Mouse (Mus musculus) forebrain, embryonic 13.5 days (tissue): ENCODE data around the gene Trdmt1. TPM values are rescaled to one million over a fixed set of nuclear protein-coding genes. Genes with fewer than 3 reads are reported as not detected.

Experiments
- ATAC-seq: fragments of 200-750 bp; cut with Nextera tagmentation; 2 replicates; pipeline ENCODE4 v1.8.0; 2017
- H3K27ac ChIP-seq: fragments of 300-500 bp; sonication (generic); 2 replicates; pipeline ENCODE4 v1.5.1; 2015; ENCODE audit warnings: inconsistent platforms, mild to moderate bottlenecking, moderate library complexity
- H3K27me3 ChIP-seq: fragments of 300-500 bp; sonication (generic); 2 replicates; pipeline ENCODE4 v1.6.1; 2015; ENCODE audit warnings: mild to moderate bottlenecking, inconsistent platforms
- H3K36me3 ChIP-seq: fragments of 300-500 bp; sonication (generic); 2 replicates; pipeline ENCODE4 v1.6.1; 2015; ENCODE audit warnings: mild to moderate bottlenecking, inconsistent platforms; ENCODE audit not compliant: poor library complexity, severe bottlenecking
- H3K4me1 ChIP-seq: fragments of 300-500 bp; sonication (generic); 2 replicates; pipeline ENCODE4 v1.6.1; 2015; ENCODE audit warnings: inconsistent platforms
- H3K4me2 ChIP-seq: fragments of 300-500 bp; sonication (generic); 2 replicates; pipeline ENCODE4 v1.6.1; 2015; ENCODE audit warnings: inconsistent platforms, mild to moderate bottlenecking, moderate library complexity
- H3K4me3 ChIP-seq: fragments of 300-500 bp; sonication (generic); 2 replicates; pipeline ENCODE4 v1.5.1; 2015; ENCODE audit warnings: mild to moderate bottlenecking, inconsistent platforms
- H3K9ac ChIP-seq: fragments of 300-500 bp; sonication (generic); 2 replicates; pipeline ENCODE4 v1.6.1; 2015; ENCODE audit warnings: mild to moderate bottlenecking, inconsistent platforms
- H3K9me3 ChIP-seq: fragments of 300-500 bp; sonication (generic); replicated peaks from 2 replicates; pipeline ENCODE4 v1.6.1; 2016; ENCODE audit warnings: inconsistent platforms
- WGBS: fragments of 180-500 bp; shearing (Covaris S2); methylation state at CpG from one replicate; pipeline ENCODE4 v1.1.7; 2015; 5-methylcytosine and 5-hydroxymethylcytosine counted together
- polyA plus RNA-seq: library from polyadenylated mRNA; unstranded; fragments of >200 nt; fragmentation: Nextera tagmentation; extraction: Ambion mirVana; gene quantifications from 2 replicates; pipeline ENCODE4 v1.2.1, GENCODE M21; 2015

The Trdmt1 gene
- polyA plus RNA-seq, 1 experiment from 2014 or later = 9.7 TPM

GRCm38 (mm10) chr2:13523540-13524456 lies 20.7 kb downstream of the Trdmt1 start:
- WGBS = 63% methylated on average over 8 of the region's 8 CpGs

GRCm38 (mm10) chr2:13522106-13522505 lies 22.4 kb downstream of the Trdmt1 start:
- Histone ChIP-seq H3K27ac (no peak overlapping the region), H3K4me1 (peaks cover 13% of the 10 kb centered on the region), H3K4me3 (no peak overlapping the region), H3K9me3 (no peaks in the 10 kb centered on the region), H3K27me3 (no peaks in the 10 kb centered on the region), H3K9ac (no peak overlapping the region), H3K4me2 (peak overlapping the region; percentile 10; the same call in 1 of the 2 replicates), H3K36me3 (peaks cover 6% of the 10 kb centered on the region)
- WGBS = 22% methylated on average over 8 of the region's 8 CpGs
- no peak for ATAC-seq

More at GRCm38 (mm10) chr2:13523540-13524456, 20.7 kb downstream of the Trdmt1 start:
- H3K9me3 ChIP-seq = no peaks in the 10 kb centered on the region
- peak overlapping the region; percentile 19; the same call in 1 of the 2 replicates for H3K27ac ChIP-seq
- no peak overlapping the region for H3K4me2 ChIP-seq
- peak; percentile 88 for ATAC-seq
- peaks cover 20% of the 10 kb centered on the region for H3K4me1 ChIP-seq
- no peak overlapping the region for H3K9ac ChIP-seq
- H3K4me3 ChIP-seq = no peak overlapping the region
- peaks cover 6% of the 10 kb centered on the region for H3K36me3 ChIP-seq
- H3K27me3 ChIP-seq = no peaks in the 10 kb centered on the region

- H3K4me2 ChIP-seq = no peak overlapping the region
- H3K9ac ChIP-seq = no peak overlapping the region
- 38% methylated on average over 4 of the region's 4 CpGs for WGBS
- H3K4me1 ChIP-seq = no peaks in the 10 kb centered on the region
- no peaks in the 10 kb centered on the region for H3K9me3 ChIP-seq
- peaks cover 10% of the 10 kb centered on the region for H3K36me3 ChIP-seq
- H3K27ac ChIP-seq = no peak overlapping the region
- no peak overlapping the region for H3K4me3 ChIP-seq
- ATAC-seq = no peak
- no peaks in the 10 kb centered on the region for H3K27me3 ChIP-seq
Measured at GRCm38 (mm10) chr2:13514949-13515348, 29.5 kb downstream of the Trdmt1 start.

DNA sequence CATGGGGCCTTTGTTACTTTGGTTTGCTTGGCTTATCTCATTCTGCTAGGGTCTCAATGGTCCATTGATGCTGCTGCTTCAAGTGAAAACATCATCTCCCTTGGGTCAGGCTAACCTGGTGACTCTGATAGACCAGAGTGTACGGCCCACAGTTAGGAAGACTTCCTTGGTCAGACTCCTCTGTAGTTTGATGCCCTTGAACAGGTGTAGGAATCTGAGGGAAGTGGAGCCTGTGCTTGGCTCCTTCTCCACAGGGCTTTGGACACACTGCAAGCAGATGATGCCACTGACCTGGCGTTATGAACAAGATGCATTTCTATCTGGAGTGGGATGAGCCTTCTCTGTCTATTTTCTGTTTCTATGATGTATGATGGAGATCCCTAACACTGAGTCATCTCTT lies 41.8 kb downstream of the Trdmt1 start:
- Histone ChIP-seq H3K4me1 (peaks cover 5% of the 10 kb centered on the region; the same call in 1 of the 2 replicates), H3K4me2 (no peak overlapping the region), H3K9ac (no peak overlapping the region), H3K9me3 (no peaks in the 10 kb centered on the region), H3K27ac (no peak overlapping the region), H3K4me3 (no peak overlapping the region), H3K36me3 (no peaks in the 10 kb centered on the region), H3K27me3 (no peaks in the 10 kb centered on the region)
- no peak for ATAC-seq
- WGBS = 92% methylated on average over 2 of the region's 2 CpGs

DNA sequence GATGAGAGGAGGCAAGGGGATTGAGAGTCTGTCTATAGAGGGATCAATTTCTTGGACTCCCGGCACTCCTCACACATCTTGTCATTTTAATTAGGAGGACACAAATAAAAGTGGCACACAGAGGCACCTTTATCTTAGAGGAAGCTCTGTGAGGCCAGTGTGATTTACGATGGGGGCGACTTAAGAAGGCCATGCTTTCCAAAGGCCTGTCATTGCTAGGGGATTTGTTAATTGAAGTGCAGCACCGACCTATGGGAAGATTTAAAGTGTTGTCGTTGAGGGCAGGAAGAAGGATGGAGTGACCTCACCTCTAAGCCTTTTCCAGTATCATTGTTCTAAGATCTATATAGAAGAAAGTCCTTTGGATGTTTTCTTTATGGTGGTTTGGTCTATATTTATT lies 42.9 kb downstream of the Trdmt1 start:
- Histone ChIP-seq H3K9ac (no peak overlapping the region), H3K4me2 (no peak overlapping the region), H3K27ac (no peak overlapping the region), H3K4me3 (no peak overlapping the region), H3K4me1 (peaks cover 5% of the 10 kb centered on the region; the same call in 1 of the 2 replicates), H3K9me3 (no peaks in the 10 kb centered on the region), H3K27me3 (no peaks in the 10 kb centered on the region), H3K36me3 (no peaks in the 10 kb centered on the region)
- no peak for ATAC-seq
- 15% methylated on average over 5 of the region's 5 CpGs for WGBS

DNA sequence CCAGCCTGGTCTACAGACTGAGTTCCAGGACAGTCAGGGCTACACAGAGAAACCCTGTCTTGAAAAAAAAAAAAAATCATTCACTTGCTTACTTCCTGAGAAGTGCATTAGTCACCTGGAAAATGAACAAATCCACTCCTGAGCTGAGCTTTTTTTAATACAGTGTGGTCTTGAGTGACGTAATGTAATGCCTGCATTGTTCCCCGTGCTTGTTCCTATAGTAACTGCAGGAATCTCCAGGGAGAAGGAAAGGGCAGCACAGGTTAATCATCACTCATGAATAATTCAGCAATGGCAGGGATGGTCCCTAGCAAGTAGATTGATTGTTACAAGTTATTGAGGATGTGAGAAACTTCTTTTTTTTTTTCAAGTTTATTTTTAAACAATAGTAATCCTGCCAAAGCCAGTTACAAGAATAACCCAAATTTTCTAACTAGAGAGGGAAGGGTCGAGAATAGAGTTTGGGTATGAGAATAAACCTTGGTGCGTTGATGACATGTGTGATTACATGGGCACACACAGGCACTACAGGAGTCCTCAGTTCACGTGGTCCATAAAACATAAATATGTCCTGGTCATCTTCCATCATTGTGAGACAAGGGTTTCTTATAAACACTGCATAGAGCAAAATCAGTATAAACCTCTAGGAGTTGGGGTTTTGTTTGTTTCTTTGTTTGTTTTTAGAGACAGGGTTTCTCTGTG lies 44.0 kb downstream of the Trdmt1 start:
- H3K36me3 ChIP-seq = no peaks in the 10 kb centered on the region
- no peak overlapping the region for H3K27ac ChIP-seq
- no peaks in the 10 kb centered on the region for H3K27me3 ChIP-seq
- ATAC-seq = peak; percentile 86
- H3K9me3 ChIP-seq = no peaks in the 10 kb centered on the region
- 26% methylated on average over 5 of the region's 5 CpGs for WGBS
- no peak overlapping the region for H3K4me2 ChIP-seq
- H3K4me1 ChIP-seq = peaks cover 5% of the 10 kb centered on the region; the same call in 1 of the 2 replicates
- H3K9ac ChIP-seq = no peak overlapping the region
- no peak overlapping the region for H3K4me3 ChIP-seq

GRCm38 (mm10) chr2:13499196-13499595 lies 45.3 kb downstream of the Trdmt1 start:
- H3K9ac ChIP-seq = no peak overlapping the region
- H3K27ac ChIP-seq = no peak overlapping the region
- H3K9me3 ChIP-seq = no peaks in the 10 kb centered on the region
- 94% methylated on average over 7 of the region's 7 CpGs for WGBS
- H3K4me1 ChIP-seq = peaks cover 5% of the 10 kb centered on the region; the same call in 1 of the 2 replicates
- no peak for ATAC-seq
- no peaks in the 10 kb centered on the region for H3K36me3 ChIP-seq
- no peaks in the 10 kb centered on the region for H3K27me3 ChIP-seq
- no peak overlapping the region for H3K4me2 ChIP-seq
- H3K4me3 ChIP-seq = no peak overlapping the region

GRCm38 (mm10) chr2:13496087-13496486 lies 48.4 kb downstream of the Trdmt1 start:
- H3K9me3 ChIP-seq = no peaks in the 10 kb centered on the region
- WGBS = 88% methylated on average over 2 of the region's 2 CpGs
- no peaks in the 10 kb centered on the region for H3K27me3 ChIP-seq
- H3K9ac ChIP-seq = no peak overlapping the region
- ATAC-seq = no peak
- H3K36me3 ChIP-seq = no peaks in the 10 kb centered on the region
- no peak overlapping the region for H3K4me3 ChIP-seq
- H3K4me1 ChIP-seq = no peaks in the 10 kb centered on the region
- H3K27ac ChIP-seq = no peak overlapping the region
- H3K4me2 ChIP-seq = no peak overlapping the region

DNA sequence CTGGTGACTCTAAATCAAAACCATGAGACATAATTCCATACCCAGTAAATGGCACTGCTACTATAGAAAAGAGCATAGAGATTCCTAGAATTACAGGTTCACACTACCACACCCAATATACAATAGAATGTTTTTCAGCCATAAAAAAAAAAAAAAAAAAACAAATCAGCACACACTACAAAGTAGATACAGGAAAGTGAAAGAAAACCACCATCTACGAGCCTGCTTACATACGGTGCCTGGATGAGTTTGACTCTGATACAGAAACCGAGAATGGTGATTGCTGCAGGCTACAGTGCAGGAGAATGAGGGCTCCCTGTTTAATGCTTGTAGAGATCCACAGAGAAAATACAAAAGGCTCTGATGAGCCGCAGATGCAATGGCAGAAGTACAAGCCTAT lies 51.5 kb downstream of the Trdmt1 start:
- H3K27ac ChIP-seq = no peak overlapping the region
- H3K27me3 ChIP-seq = no peaks in the 10 kb centered on the region
- H3K36me3 ChIP-seq = no peaks in the 10 kb centered on the region
- 71% methylated on average over 4 of the region's 4 CpGs for WGBS
- no peak for ATAC-seq
- no peak overlapping the region for H3K9ac ChIP-seq
- H3K4me2 ChIP-seq = no peak overlapping the region
- no peaks in the 10 kb centered on the region for H3K9me3 ChIP-seq
- H3K4me1 ChIP-seq = no peaks in the 10 kb centered on the region
- no peak overlapping the region for H3K4me3 ChIP-seq

- WGBS = 33% methylated on average over 8 of the region's 8 CpGs
- no peak for ATAC-seq
Measured at GRCm38 (mm10) chr2:13491734-13492133, 52.7 kb downstream of the Trdmt1 start, which contains the start of gene Cubn. TSS of gene Cubn (minus strand) at chr2:13491813.

DNA sequence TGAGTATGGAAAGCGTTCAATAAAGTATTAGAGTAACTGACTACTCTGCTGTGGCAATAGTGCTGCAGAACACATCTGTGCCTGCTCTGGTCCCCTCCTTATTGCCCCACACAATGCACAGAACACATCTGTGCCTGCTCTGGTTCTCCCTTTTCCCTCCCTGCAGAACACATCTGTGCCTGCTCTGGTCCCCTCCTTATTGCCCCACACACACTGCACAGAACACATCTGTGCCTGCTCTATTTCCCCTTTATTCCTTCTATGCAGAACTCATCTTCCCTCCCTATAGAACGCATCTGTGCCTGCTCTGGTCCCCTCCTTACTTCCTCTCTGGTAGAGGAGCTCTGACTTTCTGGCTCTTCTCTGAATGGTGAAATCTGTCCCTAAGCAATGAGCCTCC lies 54.0 kb downstream of the Trdmt1 start:
- Histone ChIP-seq H3K9ac (no peak overlapping the region), H3K36me3 (no peaks in the 10 kb centered on the region), H3K4me3 (no peak overlapping the region), H3K27ac (no peak overlapping the region), H3K4me1 (no peaks in the 10 kb centered on the region), H3K4me2 (no peak overlapping the region), H3K9me3 (no peaks in the 10 kb centered on the region), H3K27me3 (no peaks in the 10 kb centered on the region)
- no peak for ATAC-seq
- WGBS = 88% methylated on average over 2 of the region's 2 CpGs

More at GRCm38 (mm10) chr2:13491734-13492133, 52.7 kb downstream of the Trdmt1 start, which contains the start of gene Cubn:
- Histone ChIP-seq H3K4me2 (no peak within 1 kb of the TSS), H3K27me3 (no peaks in the 10 kb centered on the region), H3K27ac (no peak within 1 kb of the TSS), H3K9ac (no peak within 1 kb of the TSS), H3K9me3 (no peaks in the 10 kb centered on the region), H3K36me3 (no peaks in the 10 kb centered on the region), H3K4me3 (no peak within 1 kb of the TSS), H3K4me1 (no peaks in the 10 kb centered on the region)

DNA sequence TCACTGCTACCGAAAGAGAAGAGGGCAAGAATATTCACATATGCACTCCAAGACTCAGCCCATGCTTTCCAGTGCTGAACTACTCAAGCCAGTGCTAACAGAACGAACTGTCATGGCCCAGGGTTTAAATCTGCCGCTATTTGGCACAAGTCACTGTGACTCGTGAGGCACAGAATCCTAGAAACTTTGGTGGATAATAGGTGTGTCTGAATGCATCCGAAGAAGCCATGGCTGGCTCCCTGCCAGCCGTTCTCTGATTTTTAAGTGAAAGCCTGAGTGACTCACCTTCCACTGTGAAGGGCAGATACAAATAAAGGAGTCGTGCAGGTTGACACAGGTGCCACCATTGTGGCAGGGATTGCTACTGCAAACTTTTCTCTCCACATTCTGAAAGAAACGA lies 58.0 kb downstream of the Trdmt1 start:
- Histone ChIP-seq H3K4me2 (no peak overlapping the region), H3K36me3 (no peaks in the 10 kb centered on the region), H3K9ac (no peak overlapping the region), H3K27me3 (no peaks in the 10 kb centered on the region), H3K4me3 (no peak overlapping the region), H3K4me1 (no peaks in the 10 kb centered on the region), H3K9me3 (no peaks in the 10 kb centered on the region), H3K27ac (no peak overlapping the region)
- WGBS = 69% methylated on average over 8 of the region's 8 CpGs
- ATAC-seq = no peak
